Mouse (Mus musculus) small intestine, adult 2 months (tissue): ENCODE measurements at regions not wholly inside any gene's neighbourhood (a gene's known extent, or its start where the extent isn't known, plus 50 kb on each side); places are given as distances from the start of the nearest gene placed in this dataset.

Experiments used
- CTCF ChIP-seq: fragments of 200-500 bp; IDR thresholded peaks from 2 replicates; pipeline ENCODE4 v1.5.1; 2012; ENCODE audit warnings: low read depth, mild to moderate bottlenecking, control low read depth, inconsistent platforms, low read length, moderate library complexity, mixed read lengths; ENCODE audit not compliant: insufficient replicate concordance, insufficient read length; ENCODE audit errors: extremely low read depth
- POLR2A ChIP-seq: fragments of 200-500 bp; IDR thresholded peaks from 2 replicates; pipeline ENCODE4 v1.6.1; 2012; ENCODE audit warnings: low read depth, mild to moderate bottlenecking, control low read depth, inconsistent platforms, low read length, moderate library complexity

DNA sequence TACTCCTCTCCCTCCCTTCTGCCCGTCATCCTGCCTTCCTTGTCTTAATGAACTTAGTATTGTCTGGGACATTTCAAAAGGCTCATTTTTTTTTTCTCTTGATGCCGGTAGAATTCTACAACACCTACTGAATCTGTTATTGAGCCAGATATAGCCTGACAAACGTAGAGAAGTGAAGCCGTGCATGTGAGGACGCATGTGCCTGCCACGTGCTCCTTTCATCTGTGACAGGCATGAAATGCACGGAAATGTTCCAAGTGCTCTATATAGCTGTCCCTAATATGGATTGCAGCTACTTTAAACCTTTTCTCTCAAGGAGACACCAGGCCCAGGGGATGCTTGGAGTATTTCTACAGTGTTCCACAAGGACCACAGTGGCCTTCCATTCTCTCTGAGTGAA is 107.3 kb upstream of the Hes1 start:
- no peak for TF ChIP-seq CTCF
- no peak for TF ChIP-seq POLR2A
